8 mouse cellular contexts compared by ENCODE assay signal in the genomic region with DNA sequence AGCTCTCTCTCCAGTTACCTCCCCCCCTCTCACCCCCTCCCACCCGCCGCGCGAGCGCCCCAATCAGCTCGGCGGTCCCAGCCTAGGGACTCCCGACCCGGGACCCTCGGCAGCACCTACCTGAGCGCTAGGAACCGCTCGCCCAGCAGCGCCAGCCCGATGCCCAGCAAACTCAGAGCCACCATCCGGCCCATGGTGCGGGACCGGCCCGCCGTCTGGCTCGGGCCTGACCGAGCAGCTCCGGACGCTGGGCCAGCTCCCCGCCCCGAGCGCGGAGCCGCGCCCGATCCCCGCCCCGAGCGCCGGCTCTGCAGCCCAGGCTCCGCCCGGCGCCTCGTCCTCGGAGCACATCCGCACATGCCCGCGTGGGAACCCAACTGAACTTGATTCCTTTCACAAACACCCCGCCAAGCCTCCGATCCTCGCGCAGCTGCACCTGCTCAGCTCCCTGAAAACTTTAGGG. TPM values are rescaled to one million over a fixed set of nuclear protein-coding genes. Genes with fewer than 3 reads are reported as not detected.
DNase-seq lines count a peak whose midpoint lies in the region; ATAC-seq and TF ChIP-seq lines count a peak whose summit lies in the region.

TSS of gene Pon2 (minus strand) at position 364 of the 463 bp plus-strand sequence.

- H3K4me2 ChIP-seq in kidney, embryonic 14.5 days (replicated peaks; ENCODE audit: low read depth, low read length) = peak within 1 kb of the TSS; percentile 55
- peak within 1 kb of the TSS; percentile 81 for H3K4me2 ChIP-seq in liver, embryonic 12.5 days
- H3K4me2 ChIP-seq in stomach, embryonic 16.5 days (ENCODE audit: low read depth, low read length) = peak within 1 kb of the TSS; percentile 61

- no peaks in the 10 kb centered on the region for H3K27me3 ChIP-seq in heart, embryonic 10.5 days (ENCODE audit: insufficient read depth, poor library complexity, severe bottlenecking)
- H3K27me3 ChIP-seq in kidney, embryonic 14.5 days (ENCODE audit: control insufficient read depth, insufficient read depth, low read length) = peaks cover 4% of the 10 kb centered on the region; the same call in 1 of the 2 replicates
- H3K27me3 ChIP-seq in liver, embryonic 12.5 days (replicated peaks) = no peaks in the 10 kb centered on the region
- no peaks in the 10 kb centered on the region for H3K27me3 ChIP-seq in stomach, embryonic 16.5 days (ENCODE audit: control insufficient read depth, insufficient read depth, low read length)

- peak; percentile 96 for ATAC-seq in kidney, embryonic 14.5 days (ENCODE audit: low FRiP score, low TSS enrichment)
- ATAC-seq in liver, embryonic 12.5 days = peak; percentile 92
- peak; percentile 96 for ATAC-seq in stomach, embryonic 16.5 days (ENCODE audit: insufficient read depth, low FRiP score)

- TF ChIP-seq CTCF in embryonic fibroblast, embryonic 13.5 days (IDR thresholded peaks at IDR 0.05; ENCODE audit: borderline replicate concordance, insufficient read depth, low read length) = no peak

- under 1% methylated on average over 46 of the region's 47 CpGs for WGBS in heart, embryonic 10.5 days
- under 1% methylated on average over 47 of the region's 47 CpGs for WGBS in kidney, embryonic 14.5 days
- WGBS in liver, embryonic 12.5 days (ENCODE audit: insufficient replicate concordance) = under 1% methylated on average over 46 of the region's 47 CpGs
- under 1% methylated on average over 40 of the region's 47 CpGs for WGBS in stomach, embryonic 16.5 days

- H3K9ac ChIP-seq in kidney, embryonic 14.5 days (ENCODE audit: low read depth, low read length) = peak within 1 kb of the TSS; percentile 69
- H3K9ac ChIP-seq in liver, embryonic 12.5 days = peak within 1 kb of the TSS; percentile 95
- H3K9ac ChIP-seq in stomach, embryonic 16.5 days (ENCODE audit: low read length) = peak within 1 kb of the TSS; percentile 94

- H3K4me3 ChIP-seq in embryonic fibroblast, embryonic 13.5 days (ENCODE audit: insufficient read depth, low read length) = peak within 1 kb of the TSS; percentile 62
- peak within 1 kb of the TSS; percentile 85 for H3K4me3 ChIP-seq in heart, embryonic 10.5 days
- peak within 1 kb of the TSS; percentile 72 for H3K4me3 ChIP-seq in kidney, embryonic 14.5 days (ENCODE audit: low read length)
- peak within 1 kb of the TSS; percentile 86 for H3K4me3 ChIP-seq in liver, embryonic 12.5 days
- peak within 1 kb of the TSS; percentile 79 for H3K4me3 ChIP-seq in stomach, embryonic 16.5 days (replicated peaks; ENCODE audit: low read length)

- no peaks in the 10 kb centered on the region for H3K36me3 ChIP-seq in heart, embryonic 10.5 days
- no peaks in the 10 kb centered on the region for H3K36me3 ChIP-seq in kidney, embryonic 14.5 days (ENCODE audit: control insufficient read depth, insufficient read depth, low read length)
- peaks cover 31% of the 10 kb centered on the region for H3K36me3 ChIP-seq in liver, embryonic 12.5 days
- no peaks in the 10 kb centered on the region for H3K36me3 ChIP-seq in stomach, embryonic 16.5 days (ENCODE audit: control insufficient read depth, insufficient read depth, low read length)

- H3K4me1 ChIP-seq in embryonic fibroblast, embryonic 13.5 days (ENCODE audit: control insufficient read depth, insufficient read depth, low read length) = 0 out of 2 replicates have a peak, but pooled peaks cover 4% of the 10 kb centered on the region
- H3K4me1 ChIP-seq in heart, embryonic 10.5 days = no peaks in the 10 kb centered on the region
- no peaks in the 10 kb centered on the region for H3K4me1 ChIP-seq in kidney, embryonic 14.5 days (ENCODE audit: control insufficient read depth, insufficient read depth, low read length)
- H3K4me1 ChIP-seq in liver, embryonic 12.5 days = peaks cover 61% of the 10 kb centered on the region
- H3K4me1 ChIP-seq in stomach, embryonic 16.5 days (ENCODE audit: control insufficient read depth, insufficient read depth, low read length) = peaks cover 5% of the 10 kb centered on the region; the same call in 1 of the 2 replicates

- DNase-seq in 3T3-L1 (ENCODE audit: low read depth, low spot score) = peak; percentile 80
- DNase-seq in adrenal gland, adult 2 months = peak; percentile 94
- DNase-seq in heart, embryonic 10.5 days (ENCODE audit: low spot score) = peak; percentile 92
- DNase-seq in naive thymus-derived CD4-positive, alpha-beta T cell, adult 2 months (ENCODE audit: low read depth) = peak; percentile 88

- peak; percentile 93 for TF ChIP-seq POLR2A in embryonic fibroblast, embryonic 13.5 days (IDR thresholded peaks at IDR 0.05; ENCODE audit: low read depth, low read length)

- peak within 1 kb of the TSS; percentile 96 for H3K27ac ChIP-seq in embryonic fibroblast, embryonic 13.5 days (ENCODE audit: insufficient read depth, low read length)
- peak within 1 kb of the TSS; percentile 97 for H3K27ac ChIP-seq in heart, embryonic 10.5 days
- H3K27ac ChIP-seq in kidney, embryonic 14.5 days (ENCODE audit: low read depth, low read length) = peak within 1 kb of the TSS; percentile 80
- peak within 1 kb of the TSS; percentile 98 for H3K27ac ChIP-seq in liver, embryonic 12.5 days
- peak within 1 kb of the TSS; percentile 96 for H3K27ac ChIP-seq in stomach, embryonic 16.5 days (ENCODE audit: low read length)

- H3K9me3 ChIP-seq in heart, embryonic 10.5 days = no peaks in the 10 kb centered on the region
- no peaks in the 10 kb centered on the region for H3K9me3 ChIP-seq in kidney, embryonic 14.5 days (ENCODE audit: control insufficient read depth, low read length)
- H3K9me3 ChIP-seq in liver, embryonic 12.5 days (replicated peaks) = no peaks in the 10 kb centered on the region
- no peaks in the 10 kb centered on the region for H3K9me3 ChIP-seq in stomach, embryonic 16.5 days (replicated peaks; ENCODE audit: control insufficient read depth, low read length)

RNA-seq across cellular contexts. Expression of gene Pon2, which starts in this region (rescaled TPM):
- total RNA-seq in adrenal gland, adult 2 months (2021) = 10 to 100 TPM; 32.4 to 43.7 TPM
- polyA plus RNA-seq in adrenal gland, adult 2 months (2012; rRNA removed) = 15.4 and 25.4 TPM in 2 replicates
- 23.0 and 31.0 TPM in 2 replicates for polyA plus RNA-seq in embryonic fibroblast, embryonic 13.5 days (2011; ENCODE audit: insufficient read length, low read depth, missing spikeins)
- 36.8 and 37.9 TPM in 2 replicates for polyA plus RNA-seq in heart, embryonic 10.5 days (2016; fragmentation: Nextera tagmentation; extraction: Ambion mirVana)
- polyA plus RNA-seq in kidney, embryonic 14.5 days (2014; fragmentation: Nextera tagmentation; extraction: Ambion mirVana) = 23.8 and 32.6 TPM in 2 replicates
- polyA plus RNA-seq in liver, embryonic 12.5 days (2016; fragmentation: Nextera tagmentation; extraction: Ambion mirVana) = 59.3 and 60.6 TPM in 2 replicates
- 77.9 and 86.6 TPM in 2 replicates for polyA plus RNA-seq in stomach, embryonic 16.5 days (2015; fragmentation: Nextera tagmentation; extraction: Ambion mirVana)

Comparison
In these comparisons a context has a peak if more than half of its experiments do, and no peak if none do; other contexts are left out.
1. Peak in every context shown above with its lines: DNase-seq, ATAC-seq, H3K4me3 ChIP-seq and H3K27ac ChIP-seq.